Mouse (Mus musculus): ENCODE data around the gene Zic1. TPM values are rescaled to one million over a fixed set of nuclear protein-coding genes. Genes with fewer than 3 reads are reported as not detected.

Gene Zic1
- polyA plus RNA-seq, 1 experiment from 2014 or later, result 2.1 TPM

Other genes with a start within 250 kb of the Zic1 start
- gene Zic4, start 3.4 kb downstream of the Zic1 start, polyA plus RNA-seq (2016; fragmentation: Nextera tagmentation; extraction: Ambion mirVana), result 5.6 and 6.0 TPM in 2 replicates